Mouse (Mus musculus): ENCODE data around the gene Gm10717. TPM values are rescaled to one million over a fixed set of nuclear protein-coding genes. Genes with fewer than 3 reads are reported as not detected.
A peak's percentile ranks its signal among the peaks of the same experiment; 100 is the strongest.
"Not testable (repeated sequence)": the region's sequence is repeated elsewhere in the genome, so short reads cannot be mapped to it uniquely, and the experiment has no call there.

The Gm10717 gene
- 1 to 10 TPM; 2.0 to 7.1 TPM for polyA plus RNA-seq (2017; shearing (Covaris generic))

DNA sequence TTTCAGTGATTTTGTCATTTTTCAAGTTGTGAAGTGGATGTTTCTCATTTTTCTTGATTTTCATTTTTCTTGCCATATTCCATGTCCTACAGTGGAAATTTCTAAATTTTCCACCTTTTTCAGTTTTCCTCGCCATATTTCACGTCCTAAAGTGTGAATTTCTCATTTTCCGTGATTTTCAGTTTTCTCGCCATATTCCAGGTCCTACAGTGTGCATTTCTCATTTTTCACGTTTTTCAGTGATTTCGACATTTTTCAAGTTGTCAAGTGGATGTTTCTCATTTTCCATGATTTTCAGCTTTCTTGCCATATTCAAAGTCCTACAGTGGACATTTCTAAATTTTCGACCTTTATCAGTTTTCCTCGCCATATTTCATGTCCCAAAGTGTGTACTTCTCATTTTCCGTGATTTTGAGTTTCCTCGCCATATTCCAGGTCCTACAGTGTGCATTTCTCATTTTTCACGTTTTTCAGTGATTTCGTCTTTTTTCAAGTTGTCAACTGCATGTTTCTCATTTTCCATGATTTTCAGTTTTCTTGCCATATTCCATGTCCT lies at the start of gene Gm10717:
Gm10717 (plus strand) TSS at position 506 of the 556 bp plus-strand sequence.
- ATAC-seq = not testable (repeated sequence)

DNA sequence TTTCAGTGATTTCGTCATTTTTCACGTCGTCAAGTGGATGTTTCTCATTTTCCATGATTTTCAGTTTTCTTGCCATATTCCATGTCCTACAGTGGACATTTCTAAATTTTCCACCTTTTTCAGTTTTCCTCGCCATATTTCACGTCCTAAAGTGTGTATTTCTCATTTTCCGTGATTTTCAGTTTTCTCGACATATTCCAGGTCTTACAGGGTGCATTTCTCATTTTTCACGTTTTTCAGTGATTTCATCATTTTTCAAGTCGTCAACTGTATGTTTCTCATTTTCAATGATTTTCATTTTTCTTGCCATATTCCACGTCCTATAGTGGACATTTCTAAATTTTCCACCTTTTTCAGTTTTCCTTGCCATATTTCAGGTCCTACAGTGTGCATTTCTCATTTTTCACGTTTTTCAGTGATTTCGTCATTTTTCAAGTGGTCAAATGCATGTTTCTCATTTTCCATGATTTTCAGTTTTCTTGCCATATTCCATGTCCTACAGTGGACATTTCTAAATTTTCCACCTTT lies 24.7 kb upstream of the Gm10717 start, which contains the start of gene Gm10722:
Gm10722 (plus strand) TSS at position 478 of the 528 bp plus-strand sequence.
- ATAC-seq = not testable (repeated sequence)

DNA sequence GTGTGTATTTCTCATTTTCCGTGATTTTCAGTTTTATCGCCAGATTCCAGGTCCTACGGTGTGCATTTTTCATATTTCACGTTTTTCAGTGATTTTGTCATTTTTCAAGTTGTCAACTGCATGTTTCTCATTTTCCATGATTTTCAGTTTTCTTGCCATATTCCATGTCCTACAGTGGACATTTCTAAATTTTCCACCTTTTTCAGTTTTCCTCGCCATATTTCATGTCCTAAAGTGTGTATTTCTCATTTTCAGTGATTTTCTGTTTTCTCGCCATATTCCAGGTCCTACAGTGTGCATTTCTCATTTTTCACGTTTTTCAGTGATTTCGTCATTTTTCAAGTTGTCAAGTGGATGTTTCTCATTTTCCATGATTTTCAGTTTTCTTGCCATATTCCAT lies 24.2 kb upstream of the Gm10717 start:
- ATAC-seq = not testable (repeated sequence)

DNA sequence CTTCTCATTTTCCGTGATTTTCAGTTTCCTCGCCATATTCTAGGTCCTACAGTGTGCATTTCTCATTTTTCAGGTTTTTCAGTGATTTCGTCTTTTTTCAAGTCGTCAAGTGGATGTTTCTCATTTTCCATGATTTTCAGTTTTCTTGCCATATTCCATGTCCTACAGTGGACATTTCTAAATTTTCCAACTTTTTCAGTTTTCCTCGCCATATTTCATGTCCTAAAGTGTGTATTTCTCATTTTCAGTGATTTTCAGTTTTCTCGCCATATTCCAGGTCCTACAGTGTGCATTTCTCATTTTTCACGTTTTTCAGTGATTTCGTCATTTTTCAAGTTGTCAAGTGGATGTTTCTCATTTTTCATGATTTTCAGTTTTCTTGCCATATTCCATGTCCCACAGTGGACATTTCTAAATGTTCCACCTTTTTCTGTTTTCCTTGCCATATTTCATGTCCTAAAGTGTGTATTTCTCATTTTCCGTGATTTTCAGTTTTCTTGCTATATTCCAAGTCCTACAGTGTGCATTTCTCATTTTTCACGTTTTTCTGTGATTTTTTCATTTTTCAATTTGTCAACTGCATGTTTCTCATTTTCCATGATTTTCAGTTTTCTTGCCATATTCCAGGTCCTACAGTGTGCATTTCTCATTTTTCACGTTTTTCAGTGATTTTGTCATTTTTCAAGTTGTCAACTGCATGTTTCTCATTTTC lies 23.1 kb upstream of the Gm10717 start:
- peak; percentile 44 for ATAC-seq

DNA sequence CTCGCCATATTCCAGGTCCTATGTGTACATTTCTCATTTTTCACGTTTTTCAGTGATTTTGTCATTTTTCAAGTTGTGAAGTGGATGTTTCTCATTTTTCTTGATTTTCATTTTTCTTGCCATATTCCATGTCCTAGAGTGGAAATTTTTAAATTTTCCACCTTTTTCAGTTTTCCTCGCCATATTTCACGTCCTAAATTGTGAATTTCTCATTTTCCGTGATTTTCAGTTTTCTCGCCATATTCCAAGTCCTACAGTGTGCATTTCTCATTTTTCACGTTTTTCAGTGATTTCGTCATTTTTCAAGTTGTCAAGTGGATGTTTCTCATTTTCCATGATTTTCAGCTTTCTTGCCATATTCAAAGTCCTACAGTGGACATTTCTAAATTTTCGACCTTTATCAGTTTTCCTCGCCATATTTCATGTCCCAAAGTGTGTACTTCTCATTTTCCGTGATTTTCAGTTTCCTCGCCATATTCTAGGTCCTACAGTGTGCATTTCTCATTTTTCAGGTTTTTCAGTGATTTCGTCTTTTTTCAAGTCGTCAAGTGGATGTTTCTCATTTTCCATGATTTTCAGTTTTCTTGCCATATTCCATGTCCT lies 22.3 kb upstream of the Gm10717 start, which contains the start of gene Gm11168:
Gm11168 (plus strand) TSS at position 553 of the 603 bp plus-strand sequence.
- not testable (repeated sequence) for ATAC-seq

DNA sequence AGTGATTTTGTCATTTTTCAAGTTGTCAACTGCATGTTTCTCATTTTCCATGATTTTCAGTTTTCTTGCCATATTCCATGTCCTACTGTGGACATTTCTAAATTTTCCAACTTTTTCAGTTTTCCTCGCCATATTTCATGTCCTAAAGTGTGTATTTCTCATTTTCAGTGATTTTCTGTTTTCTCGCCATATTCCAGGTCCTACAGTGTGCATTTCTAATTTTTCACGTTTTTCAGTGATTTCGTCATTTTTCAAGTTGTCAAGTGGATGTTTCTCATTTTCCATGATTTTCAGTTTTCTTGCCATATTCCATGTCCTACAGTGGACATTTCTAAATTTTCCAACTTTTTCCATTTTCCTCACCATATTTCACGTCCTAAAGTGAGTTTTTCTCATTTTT lies 19.0 kb upstream of the Gm10717 start:
- not testable (repeated sequence) for ATAC-seq

DNA sequence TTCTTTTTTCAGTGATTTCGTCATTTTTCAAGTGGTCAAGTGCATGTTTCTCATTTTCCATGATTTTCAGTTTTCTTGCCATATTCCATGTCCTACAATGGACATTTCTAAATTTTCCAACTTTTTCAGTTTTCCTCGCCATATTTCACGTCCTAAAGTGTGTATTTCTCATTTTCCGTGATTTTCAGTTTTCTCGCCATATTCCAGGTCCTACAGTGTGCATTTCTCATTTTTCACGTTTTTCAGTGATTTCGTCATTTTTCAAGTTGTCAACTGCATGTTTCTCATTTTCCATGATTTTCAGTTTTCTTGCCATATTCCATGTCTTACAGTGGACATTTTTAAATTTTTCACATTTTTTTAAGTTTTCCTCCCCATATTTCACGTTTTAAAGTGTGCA lies 18.6 kb upstream of the Gm10717 start:
- peak; percentile 27 for ATAC-seq

DNA sequence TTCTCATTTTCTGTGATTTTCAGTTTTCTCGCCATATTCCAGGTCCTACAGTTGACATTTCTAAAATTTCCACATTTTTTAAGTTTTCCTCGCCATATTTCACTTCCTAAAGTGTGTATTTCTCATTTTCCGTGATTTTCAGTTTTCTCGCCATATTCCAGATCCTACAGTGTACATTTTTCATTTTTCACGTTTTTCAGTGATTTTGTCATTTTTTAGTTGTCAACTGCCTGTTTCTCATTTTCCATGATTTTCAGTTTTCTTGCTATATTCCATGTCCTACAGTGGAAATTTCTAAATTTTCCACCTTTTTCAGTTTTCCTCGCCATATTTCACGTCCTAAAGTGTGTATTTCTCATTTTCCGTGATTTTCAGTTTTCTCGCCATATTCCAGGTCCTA lies 17.9 kb upstream of the Gm10717 start:
- ATAC-seq = not testable (repeated sequence)

DNA sequence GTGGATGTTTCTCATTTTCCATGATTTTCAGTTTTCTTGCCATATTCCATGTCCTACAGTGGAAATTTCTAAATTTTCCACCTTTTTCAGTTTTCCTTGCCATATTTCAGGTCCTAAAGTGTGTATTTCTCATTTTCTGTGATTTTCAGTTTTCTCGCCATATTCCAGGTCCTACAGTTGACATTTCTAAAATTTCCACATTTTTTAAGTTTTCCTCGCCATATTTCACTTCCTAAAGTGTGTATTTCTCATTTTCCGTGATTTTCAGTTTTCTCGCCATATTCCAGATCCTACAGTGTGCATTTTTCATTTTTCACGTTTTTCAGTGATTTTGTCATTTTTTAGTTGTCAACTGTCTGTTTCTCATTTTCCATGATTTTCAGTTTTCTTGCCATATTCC lies 15.9 kb upstream of the Gm10717 start:
- ATAC-seq = not testable (repeated sequence)

DNA sequence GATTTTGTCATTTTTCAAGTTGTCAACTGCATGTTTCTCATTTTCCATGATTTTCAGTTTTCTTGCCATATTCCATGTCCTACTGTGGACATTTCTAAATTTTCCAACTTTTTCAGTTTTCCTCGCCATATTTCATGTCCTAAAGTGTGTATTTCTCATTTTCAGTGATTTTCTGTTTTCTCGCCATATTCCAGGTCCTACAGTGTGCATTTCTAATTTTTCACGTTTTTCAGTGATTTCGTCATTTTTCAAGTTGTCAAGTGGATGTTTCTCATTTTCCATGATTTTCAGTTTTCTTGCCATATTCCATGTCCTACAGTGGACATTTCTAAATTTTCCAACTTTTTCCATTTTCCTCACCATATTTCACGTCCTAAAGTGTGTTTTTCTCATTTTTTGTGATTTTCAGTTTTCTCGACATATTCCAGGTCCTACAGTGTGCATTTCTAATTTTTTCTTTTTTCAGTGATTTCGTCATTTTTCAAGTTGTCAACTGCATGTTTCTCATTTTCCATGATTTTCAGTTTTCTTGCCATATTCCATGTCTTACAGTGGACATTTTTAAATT lies 13.1 kb upstream of the Gm10717 start:
- ATAC-seq = not testable (repeated sequence)

DNA sequence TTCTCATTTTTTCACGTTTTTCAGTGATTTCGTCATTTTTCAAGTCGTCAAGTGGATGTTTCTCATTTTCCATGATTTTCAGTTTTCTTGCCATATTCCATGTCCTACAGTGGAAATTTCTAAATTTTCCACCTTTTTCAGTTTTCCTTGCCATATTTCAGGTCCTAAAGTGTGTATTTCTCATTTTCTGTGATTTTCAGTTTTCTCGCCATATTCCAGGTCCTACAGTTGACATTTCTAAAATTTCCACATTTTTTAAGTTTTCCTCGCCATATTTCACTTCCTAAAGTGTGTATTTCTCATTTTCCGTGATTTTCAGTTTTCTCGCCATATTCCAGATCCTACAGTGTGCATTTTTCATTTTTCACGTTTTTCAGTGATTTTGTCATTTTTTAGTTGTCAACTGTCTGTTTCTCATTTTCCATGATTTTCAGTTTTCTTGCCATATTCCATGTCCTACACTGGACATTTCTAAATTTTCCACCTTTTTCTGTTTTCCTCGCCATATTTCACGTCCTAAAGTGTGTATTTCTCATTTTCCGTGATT lies 12.4 kb upstream of the Gm10717 start, which contains the start of gene Gm10721:
Gm10721 (plus strand) TSS at position 408 of the 547 bp plus-strand sequence.
- ATAC-seq = peak; percentile 32

DNA sequence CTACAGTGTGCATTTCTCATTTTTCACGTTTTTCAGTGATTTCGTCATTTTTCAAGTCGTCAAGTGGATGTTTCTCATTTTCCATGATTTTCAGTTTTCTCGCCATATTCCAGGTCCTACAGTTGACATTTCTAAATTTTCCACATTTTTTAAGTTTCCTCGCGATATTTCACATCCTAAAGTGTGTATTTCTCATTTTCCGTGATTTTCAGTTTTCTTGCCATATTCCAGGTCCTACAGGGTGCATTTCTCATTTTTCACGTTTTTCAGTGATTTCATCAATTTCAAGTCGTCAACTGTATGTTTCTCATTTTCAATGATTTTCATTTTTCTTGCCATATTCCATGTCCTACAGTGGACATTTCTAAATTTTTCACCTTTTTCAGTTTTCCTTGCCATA lies 9.9 kb upstream of the Gm10717 start, which contains the start of gene Gm10720:
Gm10720 (plus strand) TSS at position 301 of the 400 bp plus-strand sequence.
- not testable (repeated sequence) for ATAC-seq

DNA sequence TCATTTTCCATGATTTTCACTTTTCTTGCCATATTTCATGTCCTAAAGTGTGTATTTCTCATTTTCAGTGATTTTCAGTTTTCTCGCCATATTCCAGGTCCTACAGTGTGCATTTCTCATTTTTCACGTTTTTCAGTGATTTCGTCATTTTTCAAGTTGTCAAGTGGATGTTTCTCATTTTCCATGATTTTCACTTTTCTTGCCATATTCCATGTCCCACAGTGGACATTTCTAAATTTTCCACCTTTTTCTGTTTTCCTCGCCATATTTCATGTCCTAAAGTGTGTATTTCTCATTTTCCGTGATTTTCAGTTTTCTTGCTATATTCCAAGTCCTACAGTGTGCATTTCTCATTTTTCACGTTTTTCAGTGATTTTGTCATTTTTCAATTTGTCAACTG lies 9.3 kb upstream of the Gm10717 start:
- ATAC-seq = not testable (repeated sequence)

DNA sequence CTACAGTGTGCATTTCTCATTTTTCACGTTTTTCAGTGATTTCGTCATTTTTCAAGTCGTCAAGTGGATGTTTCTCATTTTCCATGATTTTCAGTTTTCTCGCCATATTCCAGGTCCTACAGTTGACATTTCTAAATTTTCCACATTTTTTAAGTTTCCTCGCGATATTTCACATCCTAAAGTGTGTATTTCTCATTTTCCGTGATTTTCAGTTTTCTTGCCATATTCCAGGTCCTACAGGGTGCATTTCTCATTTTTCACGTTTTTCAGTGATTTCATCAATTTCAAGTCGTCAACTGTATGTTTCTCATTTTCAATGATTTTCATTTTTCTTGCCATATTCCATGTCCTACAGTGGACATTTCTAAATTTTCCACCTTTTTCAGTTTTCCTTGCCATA lies 8.1 kb upstream of the Gm10717 start, which contains the start of gene Gm10719:
Gm10719 (plus strand) TSS at position 301 of the 400 bp plus-strand sequence.
- not testable (repeated sequence) for ATAC-seq

DNA sequence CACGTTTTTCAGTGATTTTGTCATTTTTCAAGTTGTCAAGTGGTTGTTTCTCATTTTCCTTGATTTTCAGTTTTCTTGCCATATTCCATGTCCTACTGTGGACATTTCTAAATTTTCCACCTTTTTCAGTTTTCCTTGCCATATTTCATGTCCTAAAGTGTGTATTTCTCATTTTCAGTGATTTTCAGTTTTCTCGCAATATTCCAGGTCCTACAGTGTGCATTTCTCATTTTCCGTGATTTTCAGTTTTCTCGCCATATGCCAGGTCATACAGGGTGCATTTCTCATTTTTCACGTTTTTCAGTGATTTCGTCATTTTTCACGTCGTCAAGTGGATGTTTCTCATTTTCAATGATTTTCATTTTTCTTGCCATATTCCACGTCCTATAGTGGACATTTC lies 6.3 kb upstream of the Gm10717 start:
- not testable (repeated sequence) for ATAC-seq

DNA sequence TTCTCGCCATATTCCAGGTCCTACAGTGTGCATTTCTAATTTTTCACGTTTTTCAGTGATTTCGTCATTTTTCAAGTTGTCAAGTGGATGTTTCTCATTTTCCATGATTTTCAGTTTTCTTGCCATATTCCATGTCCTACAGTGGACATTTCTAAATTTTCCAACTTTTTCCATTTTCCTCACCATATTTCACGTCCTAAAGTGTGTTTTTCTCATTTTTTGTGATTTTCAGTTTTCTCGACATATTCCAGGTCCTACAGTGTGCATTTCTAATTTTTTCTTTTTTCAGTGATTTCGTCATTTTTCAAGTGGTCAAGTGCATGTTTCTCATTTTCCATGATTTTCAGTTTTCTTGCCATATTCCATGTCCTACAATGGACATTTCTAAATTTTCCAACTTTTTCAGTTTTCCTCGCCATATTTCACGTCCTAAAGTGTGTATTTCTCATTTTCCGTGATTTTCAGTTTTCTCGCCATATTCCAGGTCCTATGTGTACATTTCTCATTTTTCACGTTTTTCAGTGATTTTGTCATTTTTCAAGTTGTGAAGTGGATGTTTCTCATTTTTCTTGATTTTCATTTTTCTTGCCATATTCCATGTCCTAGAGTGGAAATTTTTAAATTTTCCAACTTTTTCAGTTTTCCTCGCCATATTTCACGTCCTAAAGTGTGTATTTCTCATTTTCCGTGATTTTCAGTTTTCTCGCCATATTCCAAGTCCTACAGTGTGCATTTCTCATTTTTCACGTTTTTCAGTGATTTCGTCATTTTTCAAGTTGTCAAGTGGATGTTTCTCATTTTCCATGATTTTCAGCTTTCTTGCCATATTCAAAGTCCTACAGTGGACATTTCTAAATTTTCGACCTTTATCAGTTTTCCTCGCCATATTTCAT lies 5.1 kb upstream of the Gm10717 start:
- not testable (repeated sequence) for ATAC-seq

DNA sequence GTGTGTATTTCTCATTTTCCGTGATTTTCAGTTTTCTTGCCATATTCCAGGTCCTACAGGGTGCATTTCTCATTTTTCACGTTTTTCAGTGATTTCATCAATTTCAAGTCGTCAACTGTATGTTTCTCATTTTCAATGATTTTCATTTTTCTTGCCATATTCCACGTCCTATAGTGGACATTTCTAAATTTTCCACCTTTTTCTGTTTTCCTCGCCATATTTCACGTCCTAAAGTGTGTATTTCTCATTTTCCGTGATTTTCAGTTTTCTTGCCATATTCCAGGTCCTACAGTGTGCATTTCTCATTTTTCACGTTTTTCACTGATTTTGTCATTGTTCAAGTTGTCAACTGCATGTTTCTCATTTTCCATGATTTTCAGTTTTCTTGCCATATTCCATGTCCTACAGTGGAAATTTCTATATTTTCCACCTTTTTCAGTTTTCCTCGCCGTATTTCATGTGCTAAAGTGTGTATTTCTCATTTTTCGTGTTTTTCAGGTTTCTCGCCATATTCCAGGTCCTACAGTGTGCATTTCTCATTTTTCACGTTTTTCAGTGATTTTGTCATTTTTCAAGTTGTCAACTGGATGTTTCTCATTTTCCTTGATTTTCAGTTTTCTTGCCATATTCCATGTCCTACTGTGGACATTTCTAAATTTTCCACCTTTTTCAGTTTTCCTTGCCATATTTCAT lies 2.8 kb upstream of the Gm10717 start:
- not testable (repeated sequence) for ATAC-seq

DNA sequence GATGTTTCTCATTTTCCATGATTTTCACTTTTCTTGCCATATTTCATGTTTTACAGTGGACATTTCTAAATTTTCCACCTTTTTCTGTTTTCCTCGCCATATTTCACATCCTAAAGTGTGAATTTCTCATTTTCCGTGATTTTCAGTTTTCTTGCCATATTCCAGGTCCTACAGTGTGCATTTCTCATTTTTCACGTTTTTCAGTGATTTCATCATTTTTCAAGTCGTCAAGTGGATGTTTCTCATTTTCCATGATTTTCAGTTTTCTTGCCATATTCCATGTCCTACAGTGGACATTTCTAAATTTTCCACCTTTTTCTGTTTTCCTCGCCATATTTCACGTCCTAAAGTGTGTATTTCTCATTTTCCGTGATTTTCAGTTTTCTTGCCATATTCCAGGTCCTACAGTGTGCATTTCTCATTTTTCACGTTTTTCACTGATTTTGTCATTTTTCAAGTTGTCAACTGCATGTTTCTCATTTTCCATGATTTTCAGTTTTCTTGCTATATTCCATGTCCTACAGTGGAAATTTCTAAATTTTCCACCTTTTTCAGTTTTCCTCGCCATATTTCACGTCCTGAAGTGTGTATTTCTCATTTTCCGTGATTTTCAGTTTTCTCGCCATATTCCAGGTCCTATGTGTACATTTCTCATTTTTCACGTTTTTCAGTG lies 1.8 kb upstream of the Gm10717 start, which contains the start of gene Gm10718:
Gm10718 (plus strand) TSS at position 236 of the 673 bp plus-strand sequence.
- ATAC-seq = not testable (repeated sequence)

DNA sequence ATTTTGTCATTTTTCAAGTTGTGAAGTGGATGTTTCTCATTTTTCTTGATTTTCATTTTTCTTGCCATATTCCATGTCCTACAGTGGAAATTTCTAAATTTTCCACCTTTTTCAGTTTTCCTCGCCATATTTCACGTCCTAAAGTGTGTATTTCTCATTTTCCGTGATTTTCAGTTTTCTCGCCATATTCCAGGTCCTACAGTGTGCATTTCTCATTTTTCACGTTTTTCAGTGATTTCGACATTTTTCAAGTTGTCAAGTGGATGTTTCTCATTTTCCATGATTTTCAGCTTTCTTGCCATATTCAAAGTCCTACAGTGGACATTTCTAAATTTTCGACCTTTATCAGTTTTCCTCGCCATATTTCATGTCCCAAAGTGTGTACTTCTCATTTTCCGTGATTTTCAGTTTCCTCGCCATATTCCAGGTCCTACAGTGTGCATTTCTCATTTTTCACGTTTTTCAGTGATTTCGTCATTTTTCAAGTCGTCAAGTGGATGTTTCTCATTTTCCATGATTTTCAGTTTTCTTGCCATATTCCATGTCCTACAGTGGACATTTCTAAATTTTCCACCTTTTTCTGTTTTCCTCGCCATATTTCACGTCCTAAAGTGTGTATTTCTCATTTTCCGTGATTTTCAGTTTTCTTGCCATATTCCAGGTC lies 1.1 kb upstream of the Gm10717 start:
- not testable (repeated sequence) for ATAC-seq
